Mouse (Mus musculus) splenic B cell, adult 2 months (primary cell): Measurements from ENCODE around the gene Pdzd4.

Experiments used
- DNase-seq: peaks from one replicate; pipeline ENCODE4 v3.0.0-alpha.2; 2011; ENCODE audit warnings: low read depth, low spot score
- H3K27me3 ChIP-seq: 2 replicates; pipeline ENCODE4 v1.6.1; 2012; ENCODE audit warnings: mild to moderate bottlenecking, low read length, moderate library complexity, mixed read lengths; ENCODE audit not compliant: control insufficient read depth, poor library complexity, insufficient read depth, severe bottlenecking
- H3K36me3 ChIP-seq: 2 replicates; pipeline ENCODE4 v1.6.1; 2012; ENCODE audit warnings: mild to moderate bottlenecking, low read length, moderate library complexity, mixed read lengths; ENCODE audit not compliant: control insufficient read depth, poor library complexity, insufficient read depth, severe bottlenecking

Gene Pdzd4

DNA sequence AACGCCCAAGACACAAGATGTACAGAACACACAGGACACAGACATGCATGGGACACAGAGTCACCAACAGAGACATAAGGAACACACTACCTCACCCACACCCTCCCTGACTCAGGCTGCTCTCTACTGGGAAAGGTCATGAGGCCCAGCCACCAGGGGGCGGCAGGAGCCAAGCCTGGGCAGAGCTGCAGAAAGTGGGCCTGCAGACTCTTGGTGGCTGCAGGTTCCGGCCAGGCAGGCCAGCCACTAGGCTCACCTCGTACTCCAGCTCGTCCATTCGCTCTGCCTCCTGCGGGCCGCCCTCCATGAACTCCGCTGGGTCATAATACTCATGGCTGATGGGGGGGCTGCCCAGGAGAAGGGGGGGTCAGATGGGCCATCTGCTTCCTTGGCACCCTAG lies 26.3 kb downstream of the Pdzd4 start:
- H3K27me3 ChIP-seq = no peaks in the 10 kb centered on the region
- no peaks in the 10 kb centered on the region for H3K36me3 ChIP-seq

GRCm38 (mm10) chrX:73797511-73797910 lies 27.3 kb downstream of the Pdzd4 start:
- no peaks in the 10 kb centered on the region for H3K27me3 ChIP-seq
- H3K36me3 ChIP-seq = no peaks in the 10 kb centered on the region
- DNase-seq = no peak

More for the DNA sequence above, 26.3 kb downstream of the Pdzd4 start:
- peak; percentile 82 for DNase-seq

- Histone ChIP-seq H3K36me3 (no peaks in the 10 kb centered on the region), H3K27me3 (no peaks in the 10 kb centered on the region)
- no peak for DNase-seq
Measured at GRCm38 (mm10) chrX:73793505-73793904, 31.3 kb downstream of the Pdzd4 start.

DNA sequence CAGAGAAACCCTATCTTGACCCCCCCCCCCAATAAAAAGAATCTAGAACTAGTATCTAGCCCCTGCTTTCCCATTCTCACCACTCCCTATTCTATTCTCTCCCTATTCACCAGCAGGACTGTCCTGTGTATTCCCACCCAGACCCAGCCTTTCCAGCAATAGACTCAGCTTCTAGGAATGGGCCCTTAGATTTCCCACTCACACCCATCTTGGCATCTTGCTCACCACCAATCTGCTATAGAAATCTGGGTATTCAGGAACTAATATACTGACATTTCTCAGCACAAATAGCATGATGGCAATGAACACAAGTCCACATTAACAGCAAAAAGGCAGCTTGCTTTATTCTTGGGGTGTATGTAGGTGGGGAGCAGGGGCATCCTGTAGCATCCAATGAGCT lies 31.7 kb downstream of the Pdzd4 start:
- H3K36me3 ChIP-seq = no peaks in the 10 kb centered on the region
- no peak for DNase-seq
- H3K27me3 ChIP-seq = no peaks in the 10 kb centered on the region

DNA sequence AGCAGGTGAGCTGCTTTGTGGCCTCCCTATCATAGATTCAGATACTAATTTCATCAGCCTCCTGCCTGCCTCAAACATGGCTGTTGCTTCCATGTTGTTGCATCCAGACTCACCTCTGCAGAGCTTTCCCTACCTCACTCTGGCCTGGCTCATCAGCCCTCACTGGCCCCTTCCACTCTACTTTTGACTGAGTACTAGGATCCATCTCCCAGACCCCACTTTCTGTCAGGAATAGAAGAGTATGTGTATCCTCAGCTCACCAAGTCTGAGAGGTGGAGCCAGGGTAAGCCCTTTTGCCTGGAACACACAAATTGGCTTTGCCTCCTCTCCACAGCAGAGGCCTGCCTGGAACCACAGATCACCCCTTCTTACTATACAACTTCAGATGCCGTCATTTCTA lies 36.3 kb downstream of the Pdzd4 start:
- no peak for DNase-seq
- H3K27me3 ChIP-seq = no peaks in the 10 kb centered on the region

DNA sequence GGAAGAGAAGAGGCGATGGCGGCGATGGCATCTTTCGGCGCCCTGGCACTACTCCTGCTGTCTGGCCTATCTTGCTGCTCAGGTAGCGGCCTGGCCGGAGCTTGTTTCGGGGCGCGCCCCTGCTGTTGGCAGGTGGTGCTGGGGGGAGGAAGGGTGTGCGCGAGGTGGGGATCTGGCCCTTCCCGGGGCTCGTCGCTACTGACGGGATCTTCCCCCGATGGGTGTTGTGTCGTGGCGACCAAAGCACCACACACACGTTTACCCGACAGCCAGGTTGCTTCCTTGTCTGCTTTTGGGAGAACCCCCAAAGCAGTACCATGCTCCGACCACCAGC lies 37.6 kb downstream of the Pdzd4 start:
- Histone ChIP-seq H3K36me3 (no peaks in the 10 kb centered on the region), H3K27me3 (no peaks in the 10 kb centered on the region)
- DNase-seq = no peak

More for the DNA sequence above, 36.3 kb downstream of the Pdzd4 start:
- no peaks in the 10 kb centered on the region for H3K36me3 ChIP-seq

GRCm38 (mm10) chrX:73786364-73787224 lies 38.2 kb downstream of the Pdzd4 start, which contains the start of the genes Idh3g and Ssr4:
Idh3g (minus strand) TSS chrX:73786897.
Ssr4 (plus strand) TSS chrX:73787028.
- no peaks in the 10 kb centered on the region for H3K27me3 ChIP-seq
- no peaks in the 10 kb centered on the region for H3K36me3 ChIP-seq
- DNase-seq = peak; percentile 97

DNA sequence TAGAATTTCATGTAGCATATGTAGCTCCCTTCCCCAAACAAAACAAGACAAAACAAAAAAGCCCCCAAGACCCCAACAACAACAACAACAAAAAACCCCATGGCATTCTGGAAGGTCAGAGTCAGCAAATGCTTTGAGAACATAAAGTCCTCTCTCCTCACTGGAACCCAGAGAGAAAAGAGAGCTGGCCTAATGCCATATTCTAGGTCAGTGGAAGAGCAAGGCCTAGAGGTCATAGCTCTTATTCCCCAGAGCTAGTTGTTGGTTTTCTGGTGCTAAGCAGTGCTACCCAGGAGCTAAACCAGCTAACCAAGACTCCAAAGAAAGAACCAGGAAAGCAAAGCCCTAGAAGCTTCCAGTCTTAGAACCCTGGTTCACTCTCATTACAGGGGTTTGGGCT lies 39.1 kb downstream of the Pdzd4 start:
- Histone ChIP-seq H3K27me3 (no peaks in the 10 kb centered on the region), H3K36me3 (0 out of 2 replicates have a peak, but pooled peaks cover 3% of the 10 kb centered on the region)
- no peak for DNase-seq

DNA sequence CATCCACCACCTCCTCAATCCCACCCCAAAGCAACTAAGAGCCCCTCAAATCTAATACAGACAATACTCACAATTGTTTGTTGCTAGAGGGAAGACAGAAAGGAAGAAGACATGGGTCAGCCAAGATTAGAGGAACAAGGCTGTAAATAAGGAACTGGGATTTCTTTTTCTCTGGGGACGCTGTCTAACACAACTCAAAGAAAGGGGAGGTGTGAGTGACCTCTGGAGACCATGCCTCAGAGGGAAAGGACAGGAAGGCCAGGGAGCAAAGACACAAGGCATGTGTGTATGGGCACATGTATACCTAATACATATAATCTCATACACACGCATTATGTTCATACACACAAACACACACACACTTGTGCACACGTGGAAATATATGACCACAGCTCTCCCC lies 42.5 kb downstream of the Pdzd4 start:
- H3K36me3 ChIP-seq = 0 out of 2 replicates have a peak, but pooled peaks cover 10% of the 10 kb centered on the region
- peak; percentile 36 for DNase-seq
- no peaks in the 10 kb centered on the region for H3K27me3 ChIP-seq

DNA sequence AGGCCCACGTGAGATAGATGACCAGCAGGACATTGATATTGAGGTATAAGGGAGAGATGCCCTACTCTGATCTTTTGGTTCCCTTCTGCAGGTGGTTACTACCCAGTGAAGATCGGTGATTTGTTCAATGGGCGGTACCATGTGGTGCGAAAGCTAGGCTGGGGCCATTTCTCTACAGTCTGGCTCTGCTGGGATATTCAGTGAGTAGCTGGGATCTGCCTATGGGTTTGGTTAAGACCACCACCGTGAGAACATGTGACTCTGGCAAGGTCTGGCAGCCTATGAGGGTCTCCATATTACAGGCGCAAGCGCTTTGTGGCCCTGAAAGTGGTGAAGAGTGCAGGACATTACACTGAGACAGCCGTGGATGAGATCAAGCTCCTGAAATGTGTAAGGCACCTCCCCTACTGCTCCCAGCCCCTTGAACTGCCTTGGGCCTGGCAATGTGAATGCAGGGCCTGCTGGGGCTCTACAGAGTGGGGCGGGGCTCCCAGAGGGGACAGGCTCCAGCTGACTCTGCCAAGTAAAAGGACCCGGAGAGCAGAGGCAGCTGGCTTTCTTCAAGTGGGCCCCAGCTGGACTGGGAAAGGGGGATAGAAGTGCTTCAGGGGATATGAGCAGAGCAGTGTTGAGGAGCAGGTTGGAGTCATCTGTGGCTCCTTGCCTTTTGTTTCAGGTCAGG lies 49.8 kb downstream of the Pdzd4 start:
- H3K27me3 ChIP-seq = no peaks in the 10 kb centered on the region
- 0 out of 2 replicates have a peak, but pooled peaks cover 7% of the 10 kb centered on the region for H3K36me3 ChIP-seq
- DNase-seq = no peak

GRCm38 (mm10) chrX:73774168-73774760 lies 50.5 kb downstream of the Pdzd4 start, which contains the start of gene Srpk3:
Srpk3 (plus strand) TSS chrX:73774405.
- DNase-seq = peak; percentile 67
- H3K36me3 ChIP-seq = 0 out of 2 replicates have a peak, but pooled peaks cover 6% of the 10 kb centered on the region

DNA sequence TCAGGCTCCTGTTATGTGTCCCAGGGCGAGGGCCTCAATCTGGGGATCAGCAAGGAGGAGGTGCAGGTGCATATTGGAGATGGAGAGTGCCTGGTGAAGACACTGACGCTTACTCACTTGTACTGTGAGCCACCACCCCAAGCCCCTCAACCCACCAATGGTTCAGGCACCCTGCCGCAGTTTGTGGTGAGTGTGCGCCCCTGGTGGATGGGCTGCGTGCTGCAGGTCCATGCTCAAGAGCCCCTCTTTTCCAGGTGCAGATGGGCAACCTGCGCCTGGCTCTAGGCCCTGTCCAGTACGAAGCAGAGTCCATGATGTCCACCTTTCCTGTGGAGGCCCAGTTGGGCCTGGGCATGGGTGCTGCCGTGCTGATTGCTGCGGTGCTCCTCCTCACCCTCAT lies 57.5 kb downstream of the Pdzd4 start:
- H3K36me3 ChIP-seq = no peaks in the 10 kb centered on the region
- H3K27me3 ChIP-seq = no peaks in the 10 kb centered on the region
- peak; percentile 23 for DNase-seq

More at GRCm38 (mm10) chrX:73774168-73774760, 50.5 kb downstream of the Pdzd4 start, which contains the start of gene Srpk3:
- H3K27me3 ChIP-seq = no peaks in the 10 kb centered on the region

- DNase-seq = peak; percentile 11
- no peaks in the 10 kb centered on the region for H3K36me3 ChIP-seq
- H3K27me3 ChIP-seq = no peaks in the 10 kb centered on the region
Measured at GRCm38 (mm10) chrX:73765311-73765710, 59.5 kb downstream of the Pdzd4 start.

DNA sequence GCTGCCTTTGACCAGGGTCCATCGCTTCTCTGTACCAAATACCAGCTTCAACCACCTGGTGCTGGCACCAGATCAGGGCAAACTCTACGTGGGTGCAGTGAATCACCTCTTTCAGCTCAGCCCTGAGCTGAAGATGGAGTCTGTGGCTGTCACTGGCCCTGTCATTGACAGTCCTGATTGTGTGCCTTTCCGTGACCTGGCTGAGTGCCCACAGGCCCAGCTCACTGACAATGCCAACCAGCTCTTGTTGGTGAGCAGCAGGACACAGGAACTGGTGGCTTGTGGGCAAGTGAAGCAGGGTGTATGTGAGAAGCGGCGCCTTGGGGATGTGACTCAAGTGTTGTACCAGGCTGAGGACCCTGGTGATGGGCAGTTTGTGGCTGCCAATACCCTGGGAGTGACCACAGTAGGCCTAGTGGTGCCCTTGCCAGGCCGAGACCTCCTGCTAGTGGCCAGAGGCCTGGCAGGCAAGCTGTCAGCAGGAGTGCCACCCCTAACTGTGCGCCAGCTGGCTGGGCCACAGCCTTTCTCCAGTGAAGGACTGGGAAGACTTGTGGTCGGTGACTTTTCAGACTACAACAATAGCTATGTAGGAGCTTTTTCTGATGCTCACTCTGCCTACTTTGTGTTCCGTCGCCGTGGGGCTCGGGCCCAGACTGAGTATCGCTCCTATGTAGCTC lies 66.0 kb downstream of the Pdzd4 start:
- H3K27me3 ChIP-seq = no peaks in the 10 kb centered on the region
- no peak for DNase-seq

More for the DNA sequence above, 66.0 kb downstream of the Pdzd4 start:
- H3K36me3 ChIP-seq = no peaks in the 10 kb centered on the region
